Mouse (Mus musculus) retina, adult 2 months (tissue): ENCODE data around the gene Bfsp1.
A peak's percentile ranks its signal among the peaks of the same experiment; 100 is the strongest.

ENCODE experiments used
- DNase-seq: peaks from one replicate; pipeline ENCODE4 v3.0.0-alpha.2; 2012; ENCODE audit warnings: low read depth, low spot score

Gene Bfsp1

GRCm38 (mm10) chr2:143859166-143859565 lies 3.8 kb downstream of the Bfsp1 start:
- no peak for DNase-seq

GRCm38 (mm10) chr2:143853447-143853846 lies 9.5 kb downstream of the Bfsp1 start:
- DNase-seq, result no peak

- no peak for DNase-seq
Measured at GRCm38 (mm10) chr2:143852295-143853275, 10.4 kb downstream of the Bfsp1 start.

GRCm38 (mm10) chr2:143851354-143852221 lies 11.4 kb downstream of the Bfsp1 start:
- no peak for DNase-seq

- DNase-seq, result no peak
Measured at GRCm38 (mm10) chr2:143847291-143847690, 15.7 kb downstream of the Bfsp1 start.

GRCm38 (mm10) chr2:143846799-143847198 lies 16.2 kb downstream of the Bfsp1 start:
- no peak for DNase-seq

- DNase-seq, result no peak
Measured at GRCm38 (mm10) chr2:143844779-143845178, 18.2 kb downstream of the Bfsp1 start.

- DNase-seq, result no peak
Measured at GRCm38 (mm10) chr2:143841536-143841935, 21.4 kb downstream of the Bfsp1 start.

GRCm38 (mm10) chr2:143840895-143841294 lies 22.1 kb downstream of the Bfsp1 start:
- no peak for DNase-seq

- DNase-seq, result no peak
Measured at GRCm38 (mm10) chr2:143839458-143839857, 23.5 kb downstream of the Bfsp1 start.

- no peak for DNase-seq
Measured at GRCm38 (mm10) chr2:143838698-143839097, 24.3 kb downstream of the Bfsp1 start.

GRCm38 (mm10) chr2:143837291-143837701 lies 25.7 kb downstream of the Bfsp1 start:
- DNase-seq, result peak; percentile 65

- no peak for DNase-seq
Measured at GRCm38 (mm10) chr2:143835820-143836219, 27.2 kb downstream of the Bfsp1 start.

GRCm38 (mm10) chr2:143834082-143834481 lies 28.9 kb downstream of the Bfsp1 start:
- no peak for DNase-seq

GRCm38 (mm10) chr2:143832721-143833120 lies 30.3 kb downstream of the Bfsp1 start:
- no peak for DNase-seq

- DNase-seq, result no peak
Measured at GRCm38 (mm10) chr2:143831645-143832044, 31.3 kb downstream of the Bfsp1 start.

GRCm38 (mm10) chr2:143813461-143813860 lies 49.5 kb downstream of the Bfsp1 start:
- DNase-seq, result no peak

GRCm38 (mm10) chr2:143812262-143812661 lies 50.7 kb downstream of the Bfsp1 start:
- no peak for DNase-seq

- DNase-seq, result no peak
Measured at GRCm38 (mm10) chr2:143808789-143809188, 54.2 kb downstream of the Bfsp1 start.

- DNase-seq, result no peak
Measured at GRCm38 (mm10) chr2:143806924-143807664, 55.9 kb downstream of the Bfsp1 start.

- DNase-seq, result no peak
Measured at GRCm38 (mm10) chr2:143806140-143806923, 56.6 kb downstream of the Bfsp1 start.
